Mouse (Mus musculus) heart, embryonic 16.5 days (tissue): ENCODE data around the gene Cnp. TPM values are rescaled to one million over a fixed set of nuclear protein-coding genes. Genes with fewer than 3 reads are reported as not detected.
A peak's percentile ranks its signal among the peaks of the same experiment; 100 is the strongest.

Source experiments
- ATAC-seq: fragments of 200-750 bp; cut with Nextera tagmentation; replicated peaks from 2 replicates; pipeline ENCODE4 v1.8.0; 2017; ENCODE audit warnings: moderate number of reproducible peaks; ENCODE audit not compliant: insufficient read depth, low FRiP score; ENCODE audit errors: extremely low read depth
- H3K27ac ChIP-seq: fragments of 300-500 bp; sonication (generic); 2 replicates; pipeline ENCODE4 v1.5.1; 2014; ENCODE audit warnings: mild to moderate bottlenecking, low read length, control low read depth, moderate library complexity
- H3K27me3 ChIP-seq: fragments of 300-500 bp; sonication (generic); 2 replicates; pipeline ENCODE4 v1.6.1; 2014; ENCODE audit warnings: low read length, mixed read lengths; ENCODE audit not compliant: control insufficient read depth, insufficient read depth
- H3K36me3 ChIP-seq: fragments of 300-500 bp; sonication (generic); 2 replicates; pipeline ENCODE4 v1.6.1; 2014; ENCODE audit not compliant: control insufficient read depth, insufficient read depth
- H3K4me1 ChIP-seq: fragments of 300-500 bp; sonication (generic); 2 replicates; pipeline ENCODE4 v1.6.1; 2014; ENCODE audit warnings: low read length, mixed read lengths; ENCODE audit not compliant: control insufficient read depth, insufficient read depth
- H3K4me2 ChIP-seq: fragments of 300-500 bp; sonication (generic); 2 replicates; pipeline ENCODE4 v1.6.1; 2014; ENCODE audit warnings: low read depth, mild to moderate bottlenecking, control low read depth, low read length
- H3K4me3 ChIP-seq: fragments of 300-500 bp; sonication (generic); 2 replicates; pipeline ENCODE4 v1.5.1; 2014; ENCODE audit warnings: mild to moderate bottlenecking, control low read depth, low read length
- H3K9ac ChIP-seq: fragments of 300-500 bp; sonication (generic); 2 replicates; pipeline ENCODE4 v1.6.1; 2014; ENCODE audit warnings: low read length, control low read depth
- H3K9me3 ChIP-seq: fragments of 300-500 bp; sonication (generic); replicated peaks from 2 replicates; pipeline ENCODE4 v1.6.1; 2016; ENCODE audit warnings: low read length; ENCODE audit not compliant: control insufficient read depth
- WGBS: fragments of 180-500 bp; shearing (Covaris S2); extraction: QIAGEN DNeasy Blood & Tissue Kit; methylation state at CpG from one replicate; pipeline ENCODE4 v1.1.7; 2014; 5-methylcytosine and 5-hydroxymethylcytosine counted together
- polyA plus RNA-seq: library from polyadenylated mRNA; unstranded; fragments of >200 nt; fragmentation: Nextera tagmentation; extraction: Ambion mirVana; gene quantifications from 2 replicates; pipeline ENCODE4 v1.2.1, GENCODE M21; 2015

The Cnp gene
- polyA plus RNA-seq, 1 experiment from 2014 or later = 32.1 TPM

DNA sequence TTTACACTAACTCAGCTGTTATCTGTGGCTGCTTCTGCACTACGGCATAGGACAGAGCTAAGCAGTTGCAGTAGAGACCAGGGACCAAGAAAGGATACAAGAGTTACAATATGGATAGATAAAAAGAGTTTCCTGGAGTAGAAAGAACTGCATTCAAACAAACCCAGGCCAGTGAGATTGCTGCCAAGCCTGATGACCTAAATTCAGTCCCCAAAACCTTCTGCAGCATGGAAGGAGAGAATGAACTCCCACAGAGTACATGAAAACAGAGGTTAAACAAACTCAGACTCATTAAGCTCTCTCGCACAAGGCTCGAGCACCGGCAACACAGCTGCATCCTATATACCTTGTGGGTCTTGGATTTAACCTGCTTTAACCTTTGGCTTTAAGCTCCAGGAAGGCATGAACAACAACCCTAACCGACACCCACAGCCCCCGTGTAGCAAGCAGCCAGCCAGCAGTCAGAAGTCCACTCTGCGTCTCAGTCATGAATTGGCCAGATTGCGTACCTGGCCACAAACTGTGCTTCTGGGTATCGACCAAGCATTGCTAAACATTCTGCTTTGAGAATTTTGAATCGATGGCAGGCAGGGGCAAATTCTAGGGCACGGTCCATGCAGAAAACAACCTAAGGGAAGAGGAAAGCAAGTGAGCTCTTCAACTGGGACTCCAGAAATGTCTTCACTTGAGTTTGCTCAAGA is 17.8 kb downstream of the Cnp start:
- peaks cover 66% of the 10 kb centered on the region for H3K36me3 ChIP-seq
- WGBS = 94% methylated on average over 11 of the region's 11 CpGs

DNA sequence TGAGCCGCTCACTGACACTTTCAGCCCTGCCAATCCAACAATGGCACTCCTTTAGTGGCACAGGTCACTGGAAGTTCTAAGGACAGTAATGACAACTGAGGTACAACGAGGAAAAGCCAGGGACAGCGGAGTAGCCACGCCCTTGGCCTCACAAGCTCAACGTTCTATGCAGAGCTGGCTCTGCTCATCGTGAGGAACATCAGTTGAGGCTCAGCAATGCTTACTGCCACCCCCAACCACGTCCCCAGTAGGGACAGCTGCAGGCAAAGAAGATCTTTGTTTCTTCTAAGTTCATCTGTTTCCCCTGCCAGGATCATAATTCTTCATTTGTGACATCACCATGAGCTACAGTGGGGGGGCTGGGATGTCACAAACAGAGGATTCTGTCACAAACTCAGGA is 19.9 kb downstream of the Cnp start:
- Histone ChIP-seq H3K9ac (no peak overlapping the region), H3K36me3 (peaks cover 69% of the 10 kb centered on the region), H3K4me3 (no peak overlapping the region), H3K4me1 (peaks cover 5% of the 10 kb centered on the region), H3K27ac (0 out of 2 replicates have a peak overlapping the region, but pooled peaks have one; percentile 10), H3K9me3 (no peaks in the 10 kb centered on the region), H3K27me3 (no peaks in the 10 kb centered on the region), H3K4me2 (no peak overlapping the region)
- 83% methylated on average over 7 of the region's 7 CpGs for WGBS
- ATAC-seq = no peak

More for the DNA sequence above, 17.8 kb downstream of the Cnp start:
- peaks cover 5% of the 10 kb centered on the region for H3K4me1 ChIP-seq
- no peak overlapping the region for H3K4me2 ChIP-seq
- H3K27ac ChIP-seq = no peak overlapping the region
- H3K4me3 ChIP-seq = no peak overlapping the region
- H3K27me3 ChIP-seq = no peaks in the 10 kb centered on the region
- H3K9ac ChIP-seq = no peak overlapping the region
- H3K9me3 ChIP-seq = no peaks in the 10 kb centered on the region
- ATAC-seq = no peak

DNA sequence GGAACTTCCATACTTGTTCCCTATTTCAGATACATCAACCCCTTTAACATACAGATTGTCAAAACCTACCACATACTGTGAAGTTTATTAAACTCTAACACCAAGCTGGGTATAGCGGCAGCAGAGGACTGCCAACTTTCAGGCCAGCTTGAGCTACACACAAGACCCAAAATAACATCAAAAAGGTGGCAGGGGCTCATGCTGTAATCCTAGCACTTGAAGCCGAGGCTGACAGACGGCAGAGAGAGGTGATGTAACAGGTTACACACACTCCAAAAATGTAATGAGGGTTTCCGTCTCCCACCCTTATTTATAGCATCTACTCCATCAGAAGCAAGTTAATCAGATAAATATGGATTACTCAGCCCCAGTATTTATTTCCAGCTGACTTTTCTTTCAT is 20.8 kb downstream of the Cnp start:
- Histone ChIP-seq H3K36me3 (peaks cover 73% of the 10 kb centered on the region), H3K9ac (no peak overlapping the region; the same call in 1 of the 2 replicates), H3K4me2 (no peak overlapping the region), H3K4me1 (peaks cover 5% of the 10 kb centered on the region), H3K4me3 (no peak overlapping the region), H3K27me3 (no peaks in the 10 kb centered on the region), H3K9me3 (no peaks in the 10 kb centered on the region), H3K27ac (no peak overlapping the region)
- ATAC-seq = no peak
- WGBS = 40% methylated on average over 4 of the region's 4 CpGs

DNA sequence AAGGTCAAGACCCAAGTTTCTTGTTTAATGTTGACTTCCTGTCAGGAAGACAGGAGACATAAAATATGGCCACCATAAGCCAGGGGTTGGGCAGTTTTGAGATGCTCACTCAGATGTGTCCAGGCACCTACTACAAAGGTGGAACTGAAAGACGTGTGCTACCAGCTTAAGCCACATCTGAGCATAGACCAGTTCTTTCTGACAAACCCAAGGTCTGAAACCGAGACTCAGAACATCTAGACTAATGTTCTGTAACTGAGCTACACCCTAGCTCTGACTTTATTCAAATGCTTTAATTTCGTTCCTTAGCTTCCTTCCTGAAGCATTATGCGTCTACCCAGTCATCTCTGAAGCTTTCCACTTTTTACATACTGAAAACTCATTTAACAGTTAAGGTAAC is 23.4 kb downstream of the Cnp start:
- Histone ChIP-seq H3K4me2 (no peak overlapping the region), H3K27me3 (no peaks in the 10 kb centered on the region), H3K4me3 (no peak overlapping the region), H3K9me3 (no peaks in the 10 kb centered on the region), H3K36me3 (peaks cover 58% of the 10 kb centered on the region), H3K4me1 (peaks cover 5% of the 10 kb centered on the region), H3K9ac (no peak overlapping the region), H3K27ac (no peak overlapping the region)
- 86% methylated on average over 4 of the region's 4 CpGs for WGBS
- no peak for ATAC-seq

DNA sequence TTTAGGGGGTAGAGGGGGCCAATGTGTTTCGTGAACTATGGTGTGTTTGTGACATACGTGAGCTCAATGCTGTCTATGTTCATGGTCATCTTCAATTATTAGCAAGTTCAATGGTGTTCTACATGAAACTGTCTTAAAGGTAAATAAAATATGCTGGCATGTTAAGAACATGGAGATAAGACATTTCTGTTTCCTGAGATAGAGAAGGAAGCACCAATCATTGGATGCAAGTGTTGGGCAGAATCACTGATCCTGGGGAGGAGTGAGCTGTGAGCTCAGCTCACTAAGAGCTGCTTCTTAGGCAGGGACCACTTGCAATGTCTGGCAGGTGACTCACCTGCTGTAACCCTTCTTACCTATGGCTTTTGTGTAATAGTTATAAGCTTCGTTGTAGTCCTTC is 26.7 kb downstream of the Cnp start:
- H3K9me3 ChIP-seq = no peaks in the 10 kb centered on the region
- H3K27me3 ChIP-seq = no peaks in the 10 kb centered on the region
- WGBS = 91% methylated on average over 3 of the region's 3 CpGs
- no peak overlapping the region for H3K9ac ChIP-seq
- H3K4me2 ChIP-seq = no peak overlapping the region
- no peak overlapping the region for H3K4me3 ChIP-seq
- no peak for ATAC-seq
- peaks cover 9% of the 10 kb centered on the region for H3K4me1 ChIP-seq
- H3K36me3 ChIP-seq = peaks cover 52% of the 10 kb centered on the region
- no peak overlapping the region for H3K27ac ChIP-seq

DNA sequence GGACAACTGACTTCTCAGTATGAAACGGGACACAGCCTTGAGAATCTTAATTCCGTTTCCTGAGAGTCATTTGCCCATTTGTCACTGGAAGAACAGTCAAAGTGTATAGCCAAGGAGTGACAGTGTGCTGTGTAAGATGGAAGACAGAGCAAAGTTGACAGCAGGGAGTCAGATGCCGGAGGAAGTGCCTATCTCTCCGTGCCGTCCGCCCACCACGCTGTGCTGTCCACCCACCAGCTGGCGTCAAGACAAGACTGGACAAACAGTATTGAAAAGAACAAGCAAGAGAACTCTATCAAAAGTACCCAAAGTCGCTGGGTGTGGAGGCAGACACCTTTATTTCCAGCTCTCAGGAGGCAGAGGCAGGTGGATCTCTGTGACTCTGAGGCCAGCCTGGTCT is 28.5 kb downstream of the Cnp start:
- peaks cover 9% of the 10 kb centered on the region for H3K4me1 ChIP-seq
- H3K36me3 ChIP-seq = peaks cover 34% of the 10 kb centered on the region
- H3K27ac ChIP-seq = no peak overlapping the region
- WGBS = 63% methylated on average over 9 of the region's 9 CpGs
- H3K9me3 ChIP-seq = no peaks in the 10 kb centered on the region
- no peak for ATAC-seq
- H3K4me3 ChIP-seq = no peak overlapping the region
- H3K4me2 ChIP-seq = no peak overlapping the region
- H3K9ac ChIP-seq = no peak overlapping the region
- no peaks in the 10 kb centered on the region for H3K27me3 ChIP-seq

DNA sequence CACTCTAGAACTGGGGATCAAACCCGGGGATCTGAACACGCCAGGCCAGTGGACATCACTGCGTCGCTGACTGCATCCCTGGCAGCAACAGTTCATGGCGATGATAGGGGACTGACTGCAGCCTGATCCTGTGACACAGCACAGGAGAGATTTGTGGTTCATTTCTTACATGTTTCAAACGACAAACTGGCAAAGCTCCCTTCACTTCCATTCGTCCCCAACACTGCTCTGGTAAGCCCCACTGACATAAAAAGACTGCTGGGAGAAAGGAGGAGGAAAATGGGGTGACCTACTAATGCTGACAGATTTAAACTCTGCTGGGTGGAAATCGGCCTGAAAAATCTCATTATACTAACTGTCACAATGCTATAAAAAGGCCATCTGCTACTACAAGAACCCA is 29.1 kb downstream of the Cnp start:
- Histone ChIP-seq H3K9me3 (no peaks in the 10 kb centered on the region), H3K36me3 (peaks cover 31% of the 10 kb centered on the region), H3K4me3 (no peak overlapping the region), H3K9ac (no peak overlapping the region), H3K4me2 (no peak overlapping the region), H3K4me1 (peaks cover 15% of the 10 kb centered on the region), H3K27ac (peak overlapping the region; percentile 5), H3K27me3 (no peaks in the 10 kb centered on the region)
- 61% methylated on average over 8 of the region's 8 CpGs for WGBS
- ATAC-seq = no peak

DNA sequence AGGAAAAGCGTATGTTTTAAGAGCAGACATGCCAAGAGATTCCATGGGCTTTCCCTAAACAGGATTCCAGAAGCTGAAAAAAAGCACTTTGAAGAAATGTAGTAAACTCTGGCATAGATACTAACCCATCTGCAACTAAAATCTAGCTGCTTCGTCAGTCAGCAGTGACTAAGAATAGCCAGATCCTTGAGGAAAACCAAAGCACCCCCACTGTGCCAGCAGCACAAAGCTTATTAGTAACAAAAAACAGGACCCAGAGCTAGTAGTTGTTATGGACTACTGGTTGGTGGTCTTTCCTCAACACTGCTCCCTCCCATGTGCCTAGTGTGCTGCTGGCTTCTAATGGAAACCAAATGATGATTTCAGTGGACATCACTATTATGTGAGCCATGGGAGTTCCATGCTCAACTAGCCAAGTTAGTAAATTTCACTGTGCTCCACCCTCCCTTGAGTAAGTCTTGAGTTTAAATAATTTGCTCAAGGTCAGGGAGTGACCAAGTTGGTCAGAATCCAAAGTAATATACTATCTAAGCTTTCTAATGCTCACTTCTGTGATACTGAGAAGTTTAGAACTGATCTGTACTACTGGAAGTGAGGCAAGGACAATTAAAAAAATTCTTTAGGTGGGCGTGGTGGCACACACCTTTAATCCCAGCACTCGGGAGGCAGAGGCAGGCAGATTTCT is 29.8 kb downstream of the Cnp start:
- Histone ChIP-seq H3K4me2 (no peak overlapping the region), H3K9ac (no peak overlapping the region), H3K4me1 (peaks cover 20% of the 10 kb centered on the region), H3K27me3 (no peaks in the 10 kb centered on the region), H3K36me3 (peaks cover 24% of the 10 kb centered on the region), H3K27ac (no peak overlapping the region), H3K9me3 (no peaks in the 10 kb centered on the region), H3K4me3 (no peak overlapping the region)
- 68% methylated on average over 4 of the region's 4 CpGs for WGBS
- no peak for ATAC-seq

DNA sequence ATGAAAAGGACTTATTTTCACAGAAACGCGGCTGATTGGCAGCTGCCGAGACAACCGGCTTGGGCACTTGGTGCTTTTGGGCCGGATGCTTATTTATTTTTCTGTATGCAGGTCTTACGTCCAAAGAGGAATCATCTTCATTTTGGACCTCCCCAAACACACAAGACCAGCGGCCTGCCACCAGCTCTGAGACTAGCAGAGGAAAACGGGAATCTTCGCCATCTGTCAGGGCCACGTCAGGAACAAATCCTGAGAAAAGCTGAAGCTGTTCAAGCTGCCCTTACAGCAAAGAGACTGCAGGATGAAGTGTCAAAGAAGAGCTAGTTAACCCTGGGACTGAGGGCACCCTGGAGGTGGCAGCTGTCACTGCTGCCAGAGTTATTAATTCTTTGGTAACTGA is 30.7 kb downstream of the Cnp start:
- WGBS = 92% methylated on average over 10 of the region's 10 CpGs

More for the DNA sequence above, 30.7 kb downstream of the Cnp start:
- Histone ChIP-seq H3K27me3 (no peaks in the 10 kb centered on the region), H3K9me3 (no peaks in the 10 kb centered on the region), H3K4me3 (no peak overlapping the region), H3K4me1 (peaks cover 30% of the 10 kb centered on the region), H3K27ac (no peak overlapping the region), H3K9ac (no peak overlapping the region), H3K36me3 (peaks cover 14% of the 10 kb centered on the region), H3K4me2 (no peak overlapping the region)
- no peak for ATAC-seq
